Mouse (Mus musculus) adrenal gland, postnatal 25 days (tissue): ENCODE measurements at regions not wholly inside any gene's neighbourhood (a gene's known extent, or its start where the extent isn't known, plus 50 kb on each side); places are given as distances from the start of the nearest gene placed in this dataset.

Experiments
- DNase-seq: peaks from one replicate; pipeline ENCODE4 v3.0.0; 2021; ENCODE audit warnings: mixed read lengths

DNA sequence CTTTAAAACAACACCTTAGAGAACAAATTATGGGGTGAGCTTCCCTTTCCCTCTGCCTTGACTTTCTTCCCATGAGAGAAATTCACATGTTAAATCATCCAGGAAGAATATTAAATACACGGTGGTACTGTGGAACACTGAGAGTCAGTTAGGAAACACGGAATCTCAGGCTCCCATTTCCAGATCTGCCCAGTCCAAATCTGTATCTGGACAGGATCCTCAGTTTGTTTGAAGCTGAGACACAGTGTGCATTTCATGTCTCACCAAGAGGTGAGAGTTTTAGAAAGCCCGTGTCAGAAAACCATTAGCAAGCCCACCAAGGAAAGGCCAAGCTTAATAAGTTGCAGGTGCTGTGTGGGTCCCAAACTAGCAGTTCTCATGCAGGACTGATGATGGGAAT is 204.2 kb upstream of the Rnaseh2b start:
- no peak for DNase-seq

GRCm38 (mm10) chr14:62117532-62117931 is 174.9 kb upstream of the Rnaseh2b start:
- DNase-seq, result no peak

DNA sequence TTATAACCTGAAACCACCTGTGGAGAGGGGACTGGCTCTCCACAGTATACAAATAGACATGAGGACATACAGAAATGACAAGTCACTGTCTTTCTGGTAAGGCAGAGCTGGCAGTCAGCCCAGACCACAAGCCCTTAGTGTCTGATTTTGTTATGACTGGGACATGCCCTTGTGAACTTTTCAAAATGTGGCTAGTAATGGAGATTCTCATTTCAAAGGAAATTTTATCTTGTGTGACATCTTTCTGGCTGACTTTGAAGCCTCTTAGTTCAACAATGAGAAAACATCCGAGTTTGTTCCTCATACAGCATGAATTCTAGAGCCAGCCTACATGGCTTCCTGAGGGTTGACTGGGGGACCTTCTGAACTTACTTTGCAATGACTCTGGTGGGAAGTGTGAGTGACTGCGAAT is 173.8 kb upstream of the Rnaseh2b start:
- peak; percentile 58 for DNase-seq

GRCm38 (mm10) chr14:62128918-62129317 is 163.5 kb upstream of the Rnaseh2b start:
- no peak for DNase-seq

GRCm38 (mm10) chr14:62132353-62132816 is 160.0 kb upstream of the Rnaseh2b start:
- no peak for DNase-seq

DNA sequence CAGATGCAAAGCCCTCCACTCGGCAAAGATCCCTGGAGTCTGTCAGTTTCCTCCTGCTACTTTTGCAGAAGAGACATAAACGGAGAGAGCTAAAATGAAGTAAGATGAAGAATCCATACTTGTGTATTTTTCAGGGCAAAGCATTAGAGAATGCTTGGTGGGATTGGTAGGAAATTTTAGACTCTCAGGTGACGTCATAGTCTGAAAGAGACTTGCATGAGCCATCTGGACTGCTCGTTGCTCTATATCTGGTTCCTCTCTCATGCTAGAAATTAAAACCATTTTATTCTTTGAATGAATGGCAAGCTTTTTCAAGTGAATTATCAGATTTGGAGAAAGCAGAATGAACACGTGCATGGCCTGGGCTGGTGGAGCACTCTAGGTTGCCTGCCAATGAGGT is 154.4 kb upstream of the Rnaseh2b start:
- DNase-seq, result no peak

DNA sequence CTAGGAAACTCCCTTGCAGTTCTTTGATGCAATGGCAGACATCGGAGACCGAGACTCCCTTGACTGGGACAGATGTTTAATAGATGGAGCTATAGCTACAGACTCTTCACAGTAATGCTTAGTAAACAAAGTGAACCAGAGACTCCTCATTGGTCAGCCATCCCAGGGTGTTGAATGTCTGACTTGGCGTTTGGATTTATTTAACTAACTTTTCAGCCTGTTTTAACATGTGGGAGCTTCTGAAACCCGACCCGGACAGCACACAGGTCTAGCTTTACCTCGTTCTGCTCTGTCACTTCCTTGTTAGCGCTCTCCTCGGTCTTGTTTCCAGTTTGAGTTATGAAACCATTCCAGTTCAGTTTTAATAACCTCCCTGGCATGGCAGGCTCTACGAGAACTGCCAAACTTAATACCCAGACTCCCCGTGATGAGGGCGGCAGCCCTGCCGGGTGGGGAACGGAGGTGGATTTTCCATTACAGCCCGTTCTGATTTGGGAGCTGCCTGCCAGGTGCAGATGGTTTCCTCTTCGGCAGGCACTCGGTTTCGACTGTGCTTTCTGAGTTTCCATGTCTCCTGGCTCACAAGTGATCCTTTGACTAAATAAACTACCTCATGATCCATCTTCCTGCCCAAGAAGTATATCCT is 147.9 kb upstream of the Rnaseh2b start:
- DNase-seq, result no peak

- no peak for DNase-seq
Observed at GRCm38 (mm10) chr14:62157038-62157716, 135.2 kb upstream of the Rnaseh2b start.

DNA sequence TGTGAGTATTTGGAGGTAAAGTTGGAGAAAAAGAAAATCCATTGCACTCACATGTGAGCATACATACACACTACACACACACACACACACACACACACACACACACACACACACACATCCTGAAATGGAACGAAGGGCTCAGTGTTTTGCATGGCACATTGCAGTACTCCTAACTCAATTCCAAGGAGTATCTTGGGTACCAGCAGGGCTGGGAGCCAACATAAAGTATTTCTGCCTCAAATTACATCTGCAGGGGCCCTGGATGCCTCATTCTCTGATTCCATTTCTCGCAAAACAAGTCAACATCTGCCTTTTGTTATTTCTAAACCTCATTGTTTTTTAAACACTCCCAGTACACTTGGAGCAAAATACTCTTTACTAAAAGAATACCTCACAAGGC is 132.7 kb upstream of the Rnaseh2b start:
- DNase-seq, result no peak

- no peak for DNase-seq
Observed at GRCm38 (mm10) chr14:62163120-62163796, 129.1 kb upstream of the Rnaseh2b start.

- DNase-seq, result no peak
Observed at GRCm38 (mm10) chr14:62164918-62165317, 127.5 kb upstream of the Rnaseh2b start.

DNA sequence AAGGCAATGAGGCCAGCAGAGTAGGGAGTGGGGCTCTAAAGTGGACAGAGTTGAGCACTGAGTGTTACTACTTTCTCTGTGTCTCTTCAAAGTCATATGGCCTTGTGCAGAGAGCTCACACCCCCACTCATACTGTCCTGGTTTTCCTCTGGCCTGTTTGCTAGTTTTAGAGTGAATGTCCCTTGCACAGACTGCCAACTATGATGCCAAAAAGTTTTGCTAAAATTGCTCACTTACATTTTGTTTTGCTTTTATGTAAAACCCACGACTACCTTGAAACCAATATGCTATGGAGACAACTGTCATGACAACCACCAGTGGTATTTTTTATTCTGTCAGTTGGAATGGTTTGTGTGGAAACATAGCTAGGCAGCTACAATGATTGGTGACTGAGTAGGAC is 126.4 kb upstream of the Rnaseh2b start:
- no peak for DNase-seq

- DNase-seq, result no peak
Observed at GRCm38 (mm10) chr14:62166596-62166995, 125.8 kb upstream of the Rnaseh2b start.

- DNase-seq, result no peak
Observed at GRCm38 (mm10) chr14:62167090-62167489, 125.3 kb upstream of the Rnaseh2b start.

DNA sequence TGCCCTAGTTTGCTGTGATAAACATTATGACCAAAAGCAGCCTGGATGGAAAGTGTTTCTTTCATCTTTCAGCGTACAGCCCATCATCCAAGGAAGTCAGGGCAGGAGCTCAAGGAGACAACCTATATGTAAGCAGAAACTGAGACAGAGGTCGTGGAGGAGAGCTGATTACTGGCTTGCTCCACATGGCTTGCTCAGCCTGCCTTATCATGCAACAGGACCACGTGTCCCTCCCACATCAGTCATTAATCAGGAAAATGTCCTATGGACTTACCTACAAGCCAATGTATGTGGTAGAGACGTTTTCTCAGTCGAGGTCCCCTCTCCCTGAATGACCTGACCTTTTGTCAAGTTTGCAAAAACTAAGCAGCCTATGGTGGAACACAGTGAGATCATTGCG is 123.7 kb upstream of the Rnaseh2b start:
- no peak for DNase-seq

DNA sequence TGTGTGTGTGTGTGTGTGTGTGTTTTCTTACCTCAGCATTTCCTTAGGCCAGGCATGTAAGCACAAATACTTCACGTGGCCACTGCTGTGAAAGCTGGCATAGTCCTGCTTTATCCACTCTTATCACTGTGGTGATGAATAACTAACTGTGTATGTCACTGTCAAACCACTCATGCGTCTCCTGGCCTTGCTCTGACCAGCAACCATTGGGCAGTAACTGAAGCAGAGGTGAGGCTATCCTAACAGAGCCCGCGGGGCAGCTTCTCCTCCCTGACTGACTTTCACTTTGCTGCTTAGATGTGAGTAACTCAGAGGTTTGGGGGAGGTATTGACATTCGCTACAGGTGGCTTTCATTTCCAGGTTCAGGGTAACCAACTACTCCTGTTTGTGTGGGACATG is 122.0 kb upstream of the Rnaseh2b start:
- peak; percentile 28 for DNase-seq

- DNase-seq, result no peak
Observed at GRCm38 (mm10) chr14:62171256-62172047, 120.9 kb upstream of the Rnaseh2b start.

- DNase-seq, result peak; percentile 86
Observed at GRCm38 (mm10) chr14:62173835-62174530, 118.4 kb upstream of the Rnaseh2b start.

DNA sequence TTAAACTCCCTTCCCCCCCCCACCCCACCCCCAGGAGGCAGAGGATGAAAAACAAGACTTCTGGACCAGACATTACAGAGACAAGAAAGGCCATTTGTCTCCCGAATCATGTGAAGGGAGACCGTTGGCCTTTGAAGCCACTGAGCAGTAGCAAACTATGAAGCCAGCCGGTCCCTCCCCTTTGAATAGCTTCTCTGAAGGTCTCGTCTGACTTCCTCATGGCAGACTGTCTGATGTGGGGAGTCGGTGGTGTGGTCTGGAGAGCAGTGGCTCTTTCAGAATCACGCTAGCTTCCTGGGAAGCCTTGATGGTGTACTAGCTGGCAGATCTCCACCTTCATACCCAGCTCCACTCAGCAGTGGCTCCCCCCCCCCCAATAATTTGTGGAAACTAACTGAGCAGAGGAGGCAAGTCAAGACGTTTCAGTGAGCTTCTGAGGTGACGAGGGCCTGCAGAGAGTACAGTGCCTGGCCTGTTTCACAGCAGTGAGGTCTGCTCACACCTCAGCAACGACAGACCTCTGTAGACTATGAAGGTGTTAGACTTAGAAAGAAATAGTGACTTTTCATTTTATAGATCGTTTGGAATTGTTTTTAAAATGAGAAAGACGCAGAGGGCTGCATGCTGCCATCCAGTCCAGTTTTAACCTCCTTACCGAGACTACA is 116.9 kb upstream of the Rnaseh2b start:
- DNase-seq, result no peak

DNA sequence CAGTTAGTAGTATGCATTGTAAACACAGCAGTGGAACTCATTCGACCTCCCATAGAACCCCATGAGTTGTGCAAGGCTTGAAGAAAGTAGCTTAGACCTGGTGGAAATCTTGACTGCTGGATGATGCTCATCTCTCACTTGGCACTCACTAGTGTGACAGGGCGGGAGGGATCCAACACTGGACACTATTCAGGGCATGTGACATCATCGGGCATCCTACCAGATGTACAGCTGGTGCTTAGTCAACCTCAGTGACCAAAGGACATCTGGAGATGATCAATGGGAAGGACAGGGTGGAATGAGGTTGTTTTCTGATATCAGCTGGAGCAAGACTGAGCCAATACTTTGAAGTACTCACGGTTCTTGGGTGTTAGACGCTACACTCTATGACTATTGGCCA is 114.9 kb upstream of the Rnaseh2b start:
- no peak for DNase-seq

- DNase-seq, result no peak
Observed at GRCm38 (mm10) chr14:62187360-62187759, 105.0 kb upstream of the Rnaseh2b start.
